Mouse (Mus musculus): ENCODE data around the gene Gpsm3.

DNA sequence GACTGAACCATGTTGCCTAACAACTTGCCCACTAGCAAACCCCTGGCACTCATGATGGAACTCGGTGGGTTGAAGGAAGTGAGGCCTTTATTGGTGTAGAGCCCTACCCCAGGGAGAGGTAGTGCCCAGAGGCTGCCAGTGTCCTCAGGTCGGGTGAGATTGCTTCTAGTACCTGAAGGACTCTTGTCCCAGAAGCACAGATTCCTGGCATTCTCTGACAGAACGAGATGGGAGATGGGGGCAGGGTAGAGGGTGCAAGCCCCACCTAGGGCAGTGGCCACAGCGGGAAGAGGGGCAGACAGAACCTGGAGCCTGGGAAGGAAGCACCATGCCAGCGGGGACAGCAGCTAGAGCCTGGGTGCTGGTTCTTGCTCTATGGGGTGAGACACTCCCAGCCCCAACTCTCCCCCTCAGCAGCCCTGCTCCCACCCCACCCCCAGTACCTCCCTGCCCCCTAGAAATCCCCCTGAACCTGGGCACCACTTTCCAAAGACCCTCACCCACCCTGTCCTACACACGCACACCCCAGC lies 8.0 kb downstream of the Gpsm3 start, which contains the start of gene Ager:
- TF ChIP-seq CTCF (IDR thresholded peaks at IDR 0.05; ENCODE audit: insufficient read depth, low read length) (no peak), POLR2A (IDR thresholded peaks at IDR 0.05; ENCODE audit: borderline replicate concordance, extremely low read depth, low read depth, low read length) (peak; percentile 86; the same call in 1 of the 2 replicates)

Measured in lung, adult 2 months (tissue).